Mouse (Mus musculus) intestine, embryonic 15.5 days (tissue): ENCODE data around the gene Ift81. TPM values are rescaled to one million over a fixed set of nuclear protein-coding genes. Genes with fewer than 3 reads are reported as not detected.

Source experiments
- ATAC-seq: fragments of 200-750 bp; cut with Nextera tagmentation; 2 replicates; pipeline ENCODE4 v1.8.0; 2017; ENCODE audit warnings: moderate TSS enrichment, moderate library complexity
- H3K27ac ChIP-seq: fragments of 300-500 bp; sonication (generic); 2 replicates; pipeline ENCODE4 v1.5.1; 2015; ENCODE audit warnings: mild to moderate bottlenecking, inconsistent platforms
- H3K27me3 ChIP-seq: fragments of 300-500 bp; sonication (generic); replicated peaks from 2 replicates; pipeline ENCODE4 v1.6.1; 2015; ENCODE audit warnings: inconsistent platforms
- H3K36me3 ChIP-seq: fragments of 300-500 bp; sonication (generic); 2 replicates; pipeline ENCODE4 v1.6.1; 2015; ENCODE audit warnings: inconsistent platforms
- H3K4me1 ChIP-seq: fragments of 300-500 bp; sonication (generic); replicated peaks from 2 replicates; pipeline ENCODE4 v1.6.1; 2015; ENCODE audit warnings: inconsistent platforms
- H3K4me2 ChIP-seq: fragments of 300-500 bp; sonication (generic); replicated peaks from 2 replicates; pipeline ENCODE4 v1.6.1; 2015; ENCODE audit warnings: mild to moderate bottlenecking, inconsistent platforms
- H3K4me3 ChIP-seq: fragments of 300-500 bp; sonication (generic); replicated peaks from 2 replicates; pipeline ENCODE4 v1.5.1; 2015; ENCODE audit warnings: inconsistent platforms
- H3K9ac ChIP-seq: fragments of 300-500 bp; sonication (generic); 2 replicates; pipeline ENCODE4 v1.6.1; 2015; ENCODE audit warnings: inconsistent platforms
- H3K9me3 ChIP-seq: fragments of 300-500 bp; sonication (generic); 2 replicates; pipeline ENCODE4 v1.6.1; 2016; ENCODE audit warnings: inconsistent platforms
- WGBS: fragments of 180-500 bp; shearing (Covaris S2); methylation state at CpG from one replicate; pipeline ENCODE4 v1.1.7; 2015; 5-methylcytosine and 5-hydroxymethylcytosine counted together
- polyA plus RNA-seq: library from polyadenylated mRNA; unstranded; fragments of >200 nt; fragmentation: Nextera tagmentation; extraction: Ambion mirVana; gene quantifications from 2 replicates; pipeline ENCODE4 v1.2.1, GENCODE M21; 2015

Gene Ift81
- polyA plus RNA-seq, 1 experiment from 2014 or later, result 28.8 TPM

- Histone ChIP-seq H3K36me3 (no peaks in the 10 kb centered on the region), H3K4me3 (no peak overlapping the region), H3K27me3 (no peaks in the 10 kb centered on the region), H3K4me1 (0 out of 2 replicates have a peak, but pooled peaks cover 5% of the 10 kb centered on the region), H3K4me2 (no peak overlapping the region), H3K9ac (no peak overlapping the region), H3K9me3 (no peaks in the 10 kb centered on the region), H3K27ac (no peak overlapping the region)
- ATAC-seq, result no peak
- 83% methylated on average over 9 of the region's 9 CpGs for WGBS
These were observed 9.5 kb upstream of the Ift81 start for GRCm38 (mm10) chr5:122623861-122624260.

- whole genome bisulfite sequencing, result 85% methylated on average over 5 of the region's 5 CpGs
- peak overlapping the region; percentile 77; the same call in 1 of the 2 replicates for H3K27ac ChIP-seq
These were observed 8.2 kb upstream of the Ift81 start for GRCm38 (mm10) chr5:122622526-122622925.

GRCm38 (mm10) chr5:122621376-122621886 is 7.1 kb upstream of the Ift81 start:
- 12% methylated on average over 7 of the region's 7 CpGs for WGBS
- H3K4me3 ChIP-seq, result no peak overlapping the region
- H3K36me3 ChIP-seq, result no peaks in the 10 kb centered on the region
- no peaks in the 10 kb centered on the region for H3K27me3 ChIP-seq
- H3K4me2 ChIP-seq, result no peak overlapping the region
- no peak overlapping the region for H3K9ac ChIP-seq
- peak overlapping the region; percentile 77 for H3K27ac ChIP-seq
- peak; percentile 88 for ATAC-seq
- no peaks in the 10 kb centered on the region for H3K9me3 ChIP-seq
- 0 out of 2 replicates have a peak, but pooled peaks cover 5% of the 10 kb centered on the region for H3K4me1 ChIP-seq

More at GRCm38 (mm10) chr5:122622526-122622925, 8.2 kb upstream of the Ift81 start:
- H3K9ac ChIP-seq, result no peak overlapping the region
- H3K9me3 ChIP-seq, result no peaks in the 10 kb centered on the region
- H3K4me1 ChIP-seq, result 0 out of 2 replicates have a peak, but pooled peaks cover 5% of the 10 kb centered on the region
- ATAC-seq, result no peak
- no peak overlapping the region for H3K4me3 ChIP-seq
- H3K27me3 ChIP-seq, result no peaks in the 10 kb centered on the region
- H3K36me3 ChIP-seq, result no peaks in the 10 kb centered on the region
- H3K4me2 ChIP-seq, result no peak overlapping the region

- Histone ChIP-seq H3K9me3 (no peaks in the 10 kb centered on the region), H3K4me3 (no peak overlapping the region), H3K4me1 (0 out of 2 replicates have a peak, but pooled peaks cover 5% of the 10 kb centered on the region), H3K36me3 (no peaks in the 10 kb centered on the region), H3K27ac (peak overlapping the region; percentile 13; the same call in 1 of the 2 replicates), H3K27me3 (no peaks in the 10 kb centered on the region), H3K9ac (no peak overlapping the region), H3K4me2 (no peak overlapping the region)
- 69% methylated on average over 9 of the region's 9 CpGs for WGBS
- ATAC-seq, result no peak
These were observed 5.5 kb upstream of the Ift81 start for GRCm38 (mm10) chr5:122619686-122620296.

- ATAC-seq, result no peak
- WGBS, result 72% methylated on average over 5 of the region's 5 CpGs
- Histone ChIP-seq H3K27me3 (no peaks in the 10 kb centered on the region), H3K36me3 (no peaks in the 10 kb centered on the region), H3K9me3 (no peaks in the 10 kb centered on the region), H3K4me3 (no peak overlapping the region), H3K27ac (no peak overlapping the region), H3K4me2 (no peak overlapping the region), H3K4me1 (0 out of 2 replicates have a peak, but pooled peaks cover 5% of the 10 kb centered on the region), H3K9ac (no peak overlapping the region)
These were observed 3.4 kb upstream of the Ift81 start for GRCm38 (mm10) chr5:122617718-122618117.

GRCm38 (mm10) chr5:122611651-122612050 is 2.7 kb downstream of the Ift81 start:
- H3K27ac ChIP-seq, result no peak overlapping the region

GRCm38 (mm10) chr5:122604894-122605293 is 9.4 kb downstream of the Ift81 start:
- H3K36me3 ChIP-seq, result 0 out of 2 replicates have a peak, but pooled peaks cover 3% of the 10 kb centered on the region
- H3K4me1 ChIP-seq, result no peaks in the 10 kb centered on the region
- WGBS, result 88% methylated on average over 2 of the region's 2 CpGs
- no peak overlapping the region for H3K9ac ChIP-seq
- H3K9me3 ChIP-seq, result no peaks in the 10 kb centered on the region
- ATAC-seq, result no peak
- H3K4me3 ChIP-seq, result no peak overlapping the region
- H3K27me3 ChIP-seq, result no peaks in the 10 kb centered on the region
- no peak overlapping the region for H3K4me2 ChIP-seq
- H3K27ac ChIP-seq, result no peak overlapping the region

More at GRCm38 (mm10) chr5:122611651-122612050, 2.7 kb downstream of the Ift81 start:
- H3K4me3 ChIP-seq, result no peak overlapping the region
- H3K36me3 ChIP-seq, result 0 out of 2 replicates have a peak, but pooled peaks cover 3% of the 10 kb centered on the region
- no peaks in the 10 kb centered on the region for H3K4me1 ChIP-seq
- ATAC-seq, result no peak
- no peaks in the 10 kb centered on the region for H3K9me3 ChIP-seq
- H3K27me3 ChIP-seq, result no peaks in the 10 kb centered on the region
- no peak overlapping the region for H3K4me2 ChIP-seq
- no peak overlapping the region for H3K9ac ChIP-seq
- 74% methylated on average over 5 of the region's 5 CpGs for WGBS

GRCm38 (mm10) chr5:122602233-122602632 is 12.1 kb downstream of the Ift81 start:
- Histone ChIP-seq H3K9me3 (no peaks in the 10 kb centered on the region), H3K4me1 (no peaks in the 10 kb centered on the region), H3K4me2 (no peak overlapping the region), H3K27ac (peak overlapping the region; percentile 45), H3K9ac (no peak overlapping the region), H3K27me3 (no peaks in the 10 kb centered on the region), H3K4me3 (no peak overlapping the region), H3K36me3 (0 out of 2 replicates have a peak, but pooled peaks cover 3% of the 10 kb centered on the region)
- peak; percentile 69 for ATAC-seq
- 38% methylated on average over 11 of the region's 11 CpGs for WGBS

GRCm38 (mm10) chr5:122595470-122595869 is 18.8 kb downstream of the Ift81 start:
- no peaks in the 10 kb centered on the region for H3K4me1 ChIP-seq
- no peak overlapping the region for H3K4me2 ChIP-seq
- H3K4me3 ChIP-seq, result no peak overlapping the region
- no peak overlapping the region for H3K27ac ChIP-seq
- H3K36me3 ChIP-seq, result no peaks in the 10 kb centered on the region
- no peaks in the 10 kb centered on the region for H3K9me3 ChIP-seq
- no peak for ATAC-seq
- H3K27me3 ChIP-seq, result no peaks in the 10 kb centered on the region
- H3K9ac ChIP-seq, result no peak overlapping the region
- WGBS, result 73% methylated on average over 4 of the region's 4 CpGs

GRCm38 (mm10) chr5:122589891-122590290 is 24.4 kb downstream of the Ift81 start:
- Histone ChIP-seq H3K4me1 (no peaks in the 10 kb centered on the region), H3K9ac (no peak overlapping the region), H3K27me3 (no peaks in the 10 kb centered on the region), H3K36me3 (peaks cover 7% of the 10 kb centered on the region; the same call in 1 of the 2 replicates), H3K9me3 (no peaks in the 10 kb centered on the region), H3K4me2 (no peak overlapping the region), H3K27ac (no peak overlapping the region), H3K4me3 (no peak overlapping the region)
- WGBS, result 86% methylated on average over 4 of the region's 4 CpGs
- ATAC-seq, result no peak

GRCm38 (mm10) chr5:122585546-122585945 is 28.8 kb downstream of the Ift81 start:
- H3K9me3 ChIP-seq, result no peaks in the 10 kb centered on the region
- H3K27ac ChIP-seq, result no peak overlapping the region
- no peak for ATAC-seq
- H3K4me1 ChIP-seq, result no peaks in the 10 kb centered on the region
- peaks cover 7% of the 10 kb centered on the region; the same call in 1 of the 2 replicates for H3K36me3 ChIP-seq
- no peak overlapping the region for H3K4me2 ChIP-seq
- 90% methylated on average over 9 of the region's 9 CpGs for WGBS
- H3K9ac ChIP-seq, result no peak overlapping the region
- H3K27me3 ChIP-seq, result no peaks in the 10 kb centered on the region
- H3K4me3 ChIP-seq, result no peak overlapping the region

- ATAC-seq, result peak; percentile 76
- WGBS, result 61% methylated on average over 5 of the region's 5 CpGs
- Histone ChIP-seq H3K4me3 (no peak overlapping the region), H3K9me3 (no peaks in the 10 kb centered on the region), H3K9ac (no peak overlapping the region), H3K36me3 (peaks cover 12% of the 10 kb centered on the region; the same call in 1 of the 2 replicates), H3K27ac (no peak overlapping the region), H3K27me3 (no peaks in the 10 kb centered on the region), H3K4me2 (no peak overlapping the region), H3K4me1 (no peaks in the 10 kb centered on the region)
These were observed 30.2 kb downstream of the Ift81 start for GRCm38 (mm10) chr5:122584093-122584492.
